Mouse (Mus musculus): ENCODE measurements around the gene Upk1a. TPM values are rescaled to one million over a fixed set of nuclear protein-coding genes. Genes with fewer than 3 reads are reported as not detected.

The Upk1a gene
- polyA plus RNA-seq, 1 experiment from 2014 or later, result 0.32 TPM

GRCm38 (mm10) chr7:30592772-30593423 is 19.7 kb downstream of the Upk1a start:
- Histone ChIP-seq H3K27ac (replicated peaks in 1 of 2; ENCODE audit: control insufficient read depth in 1 of 2, insufficient read depth in 1 of 2, low read depth in 2 of 2, low read length in 2 of 2) (no peak overlapping the region), H3K27me3 (ENCODE audit: control insufficient read depth, insufficient read depth, low read length) (peaks cover 5% of the 10 kb centered on the region), H3K4me2 (ENCODE audit: low read length) (no peak overlapping the region), H3K36me3 (ENCODE audit: control insufficient read depth, insufficient read depth, low read length) (no peaks in the 10 kb centered on the region), H3K4me1 (ENCODE audit: control insufficient read depth in 2 of 2, insufficient read depth in 2 of 2, low read length in 2 of 2) (peaks cover 0 to 6% of the 10 kb centered on the region in 2 experiments; a peak in 1 of 4 replicates), H3K9ac (ENCODE audit: low read length) (no peak overlapping the region), H3K9me3 (ENCODE audit: control insufficient read depth, low read length) (no peaks in the 10 kb centered on the region), H3K4me3 (ENCODE audit: control insufficient read depth in 1 of 2, insufficient read depth in 1 of 2, low read depth in 1 of 2, low read length in 2 of 2) (no peak overlapping the region)
- no peak for ATAC-seq (ENCODE audit: insufficient number of reproducible peaks, insufficient read depth, low FRiP score, low read depth)
- WGBS, result 45% methylated on average over 5 of the region's 5 CpGs

GRCm38 (mm10) chr7:30591605-30591951 is 21.1 kb downstream of the Upk1a start:
- no peak for ATAC-seq (ENCODE audit: insufficient number of reproducible peaks, insufficient read depth, low FRiP score, low read depth)
- no peak overlapping the region for H3K4me2 ChIP-seq (ENCODE audit: low read length)
- H3K4me1 ChIP-seq (ENCODE audit: control insufficient read depth in 2 of 2, insufficient read depth in 2 of 2, low read length in 2 of 2), result peaks cover 3 to 15% of the 10 kb centered on the region in 2 experiments; a peak in 3 of 4 replicates
- no peak overlapping the region for H3K9ac ChIP-seq (ENCODE audit: low read length)
- H3K4me3 ChIP-seq (ENCODE audit: control insufficient read depth in 1 of 2, insufficient read depth in 1 of 2, low read depth in 1 of 2, low read length in 2 of 2), result no peak overlapping the region
- 52% methylated on average over 4 of the region's 4 CpGs for WGBS
- peaks cover 5% of the 10 kb centered on the region for H3K27me3 ChIP-seq (ENCODE audit: control insufficient read depth, insufficient read depth, low read length)
- H3K27ac ChIP-seq (replicated peaks in 1 of 2; ENCODE audit: control insufficient read depth in 1 of 2, insufficient read depth in 1 of 2, low read depth in 2 of 2, low read length in 2 of 2), result no peak overlapping the region
- no peaks in the 10 kb centered on the region for H3K9me3 ChIP-seq (ENCODE audit: control insufficient read depth, low read length)
- H3K36me3 ChIP-seq (ENCODE audit: control insufficient read depth, insufficient read depth, low read length), result peaks cover 2% of the 10 kb centered on the region

- 68% methylated on average over 9 of the region's 9 CpGs for WGBS
- Histone ChIP-seq H3K4me3 (ENCODE audit: control insufficient read depth in 1 of 2, insufficient read depth in 1 of 2, low read depth in 1 of 2, low read length in 2 of 2) (no peak overlapping the region), H3K9me3 (ENCODE audit: control insufficient read depth, low read length) (no peaks in the 10 kb centered on the region), H3K27me3 (ENCODE audit: control insufficient read depth, insufficient read depth, low read length) (peaks cover 5% of the 10 kb centered on the region), H3K36me3 (ENCODE audit: control insufficient read depth, insufficient read depth, low read length) (peaks cover 7% of the 10 kb centered on the region), H3K4me1 (ENCODE audit: control insufficient read depth in 2 of 2, insufficient read depth in 2 of 2, low read length in 2 of 2) (peaks cover 3 to 15% of the 10 kb centered on the region in 2 experiments; a peak in 3 of 4 replicates), H3K9ac (ENCODE audit: low read length) (no peak overlapping the region), H3K4me2 (ENCODE audit: low read length) (no peak overlapping the region), H3K27ac (replicated peaks in 1 of 2; ENCODE audit: control insufficient read depth in 1 of 2, insufficient read depth in 1 of 2, low read depth in 2 of 2, low read length in 2 of 2) (no peak overlapping the region)
- no peak for ATAC-seq (ENCODE audit: insufficient number of reproducible peaks, insufficient read depth, low FRiP score, low read depth)
Observed at GRCm38 (mm10) chr7:30590927-30591604, 21.6 kb downstream of the Upk1a start.

- Histone ChIP-seq H3K4me1 (ENCODE audit: control insufficient read depth in 2 of 2, insufficient read depth in 2 of 2, low read length in 2 of 2) (peaks cover 3 to 15% of the 10 kb centered on the region in 2 experiments; a peak in 3 of 4 replicates), H3K9ac (ENCODE audit: low read length) (peak overlapping the region; percentile 96), H3K36me3 (ENCODE audit: control insufficient read depth, insufficient read depth, low read length) (peaks cover 21% of the 10 kb centered on the region), H3K4me3 (ENCODE audit: control insufficient read depth in 1 of 2, insufficient read depth in 1 of 2, low read depth in 1 of 2, low read length in 2 of 2) (peak overlapping the region; percentile 77 to 94), H3K27ac (replicated peaks in 1 of 2; ENCODE audit: control insufficient read depth in 1 of 2, insufficient read depth in 1 of 2, low read depth in 2 of 2, low read length in 2 of 2) (peak overlapping the region; percentile 88 to 90), H3K9me3 (ENCODE audit: control insufficient read depth, low read length) (no peaks in the 10 kb centered on the region), H3K4me2 (ENCODE audit: low read length) (peak overlapping the region; percentile 82), H3K27me3 (ENCODE audit: control insufficient read depth, insufficient read depth, low read length) (peaks cover 4% of the 10 kb centered on the region)
- 26% methylated on average over 38 of the region's 40 CpGs for WGBS
- peak; percentile 55 for ATAC-seq (ENCODE audit: insufficient number of reproducible peaks, insufficient read depth, low FRiP score, low read depth)
Observed at GRCm38 (mm10) chr7:30589435-30590301, 23.0 kb downstream of the Upk1a start.

GRCm38 (mm10) chr7:30588676-30589434 is 23.8 kb downstream of the Upk1a start, which contains the start of gene Kmt2b:
Kmt2b (minus strand) TSS chr7:30588726.
- peaks cover 30% of the 10 kb centered on the region for H3K36me3 ChIP-seq (ENCODE audit: control insufficient read depth, insufficient read depth, low read length)
- H3K9me3 ChIP-seq (ENCODE audit: control insufficient read depth, low read length), result no peaks in the 10 kb centered on the region
- peak; percentile 96 for ATAC-seq (ENCODE audit: insufficient number of reproducible peaks, insufficient read depth, low FRiP score, low read depth)
- no peaks in the 10 kb centered on the region; the same call in 1 of the 2 replicates for H3K27me3 ChIP-seq (ENCODE audit: control insufficient read depth, insufficient read depth, low read length)
- peak within 1 kb of the TSS; percentile 97 for H3K4me2 ChIP-seq (ENCODE audit: low read length)
- H3K9ac ChIP-seq (ENCODE audit: low read length), result peak within 1 kb of the TSS; percentile 96
- peak within 1 kb of the TSS; percentile 77 to 94 for H3K4me3 ChIP-seq (ENCODE audit: control insufficient read depth in 1 of 2, insufficient read depth in 1 of 2, low read depth in 1 of 2, low read length in 2 of 2)
- H3K27ac ChIP-seq (replicated peaks in 1 of 2; ENCODE audit: control insufficient read depth in 1 of 2, insufficient read depth in 1 of 2, low read depth in 2 of 2, low read length in 2 of 2), result peak within 1 kb of the TSS; percentile 88 to 90
- WGBS, result under 1% methylated on average over 61 of the region's 68 CpGs
- H3K4me1 ChIP-seq (ENCODE audit: control insufficient read depth in 2 of 2, insufficient read depth in 2 of 2, low read length in 2 of 2), result peaks cover 3 to 15% of the 10 kb centered on the region in 2 experiments; a peak in 3 of 4 replicates

- Histone ChIP-seq H3K9ac (ENCODE audit: low read length) (peak overlapping the region; percentile 96), H3K4me2 (ENCODE audit: low read length) (peak overlapping the region; percentile 97), H3K27me3 (ENCODE audit: control insufficient read depth, insufficient read depth, low read length) (no peaks in the 10 kb centered on the region), H3K27ac (replicated peaks in 1 of 2; ENCODE audit: control insufficient read depth in 1 of 2, insufficient read depth in 1 of 2, low read depth in 2 of 2, low read length in 2 of 2) (peak overlapping the region; percentile 30 to 90), H3K4me3 (ENCODE audit: control insufficient read depth in 1 of 2, insufficient read depth in 1 of 2, low read depth in 1 of 2, low read length in 2 of 2) (peak overlapping the region; percentile 73 to 94), H3K9me3 (ENCODE audit: control insufficient read depth, low read length) (no peaks in the 10 kb centered on the region), H3K4me1 (ENCODE audit: control insufficient read depth in 2 of 2, insufficient read depth in 2 of 2, low read length in 2 of 2) (peaks cover 3 to 15% of the 10 kb centered on the region in 2 experiments; a peak in 3 of 4 replicates), H3K36me3 (ENCODE audit: control insufficient read depth, insufficient read depth, low read length) (peaks cover 38% of the 10 kb centered on the region)
- under 1% methylated on average over 61 of the region's 67 CpGs for WGBS
- ATAC-seq (ENCODE audit: insufficient number of reproducible peaks, insufficient read depth, low FRiP score, low read depth), result peak; percentile 14
Observed at GRCm38 (mm10) chr7:30587842-30588667, 24.6 kb downstream of the Upk1a start.
